Mouse (Mus musculus) megakaryocyte, embryonic 14.5 days (primary cell): ENCODE results near the gene Stx8.

Experiments used
- FLI1 ChIP-seq: IDR thresholded peaks from 2 replicates; pipeline ENCODE4 v1.6.1; 2012; ENCODE audit warnings: low read length, inconsistent platforms, mixed read lengths
- GATA1 ChIP-seq: IDR thresholded peaks from 3 replicates; pipeline ENCODE4 v1.6.1; 2012; ENCODE audit warnings: mixed read lengths, low read length, inconsistent platforms, borderline replicate concordance

- TF ChIP-seq FLI1 (no peak), GATA1 (no peak)
These were observed 235.9 kb downstream of the Stx8 start for GRCm38 (mm10) chr11:68201811-68202459.
